Mouse (Mus musculus) kidney, adult 2 months (tissue): ENCODE results near the gene B3gnt6.

Experiments
- CTCF ChIP-seq: fragments of 200-500 bp; conservative IDR thresholded peaks from 2 replicates; pipeline ENCODE4 v1.5.1; 2011; ENCODE audit warnings: low read depth, mild to moderate bottlenecking, control low read depth, low read length, moderate library complexity, mixed read lengths; ENCODE audit not compliant: insufficient read depth, insufficient read length
- POLR2A ChIP-seq: fragments of 200-500 bp; IDR thresholded peaks from one replicate; pipeline ENCODE4 v1.6.1; 2011; ENCODE audit warnings: low read depth, low read length, control low read depth

DNA sequence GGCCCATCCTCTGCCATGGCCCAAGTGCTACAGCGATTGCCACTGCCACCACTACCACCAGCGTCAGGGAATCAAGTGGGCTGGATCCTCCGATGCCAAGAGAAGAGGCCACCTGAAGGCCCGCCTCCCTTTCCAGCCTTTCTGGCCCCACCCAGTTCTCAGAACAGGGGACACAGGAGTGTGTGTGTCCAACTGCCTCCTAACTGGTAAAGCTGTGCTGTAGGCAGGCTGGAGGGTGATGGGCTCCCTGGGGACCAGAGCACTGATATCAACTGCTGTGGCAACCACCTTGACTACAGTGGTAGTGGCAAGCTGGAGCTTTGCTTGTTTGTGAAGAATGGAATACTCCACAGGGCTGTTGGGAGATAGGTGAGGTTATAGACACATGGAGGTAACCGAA, 53.9 kb downstream of the B3gnt6 start, which contains the start of gene Omp:
- TF ChIP-seq CTCF (no peak), POLR2A (no peak)
